Mouse (Mus musculus): ENCODE measurements around the gene Tmem132d. TPM values are rescaled to one million over a fixed set of nuclear protein-coding genes. Genes with fewer than 3 reads are reported as not detected.
A peak's percentile ranks its signal among the peaks of the same experiment; 100 is the strongest.

Gene Tmem132d
- polyA plus RNA-seq, 1 experiment from 2014 or later, result 2.1 TPM

DNA sequence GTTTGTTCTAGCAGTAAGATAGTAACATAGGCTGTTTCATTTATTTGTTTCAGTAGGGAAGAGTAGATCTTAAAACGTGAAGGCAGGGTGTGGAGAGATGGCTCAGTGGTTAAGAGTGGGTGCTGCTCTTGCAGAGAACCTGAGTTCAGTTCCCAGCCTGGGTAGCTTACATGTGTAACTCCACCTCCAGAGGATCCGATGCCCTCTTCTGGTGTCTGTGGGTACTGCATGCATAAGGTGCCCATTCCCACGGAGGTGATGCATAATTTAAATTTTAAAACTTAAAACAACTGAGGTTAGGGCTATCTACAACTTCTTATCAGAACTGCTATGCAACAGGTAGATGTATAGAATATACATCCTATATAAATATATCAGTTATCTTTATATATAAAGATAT is 40.5 kb downstream of the Tmem132d start:
- 85% methylated on average over 3 of the region's 3 CpGs for WGBS
- Histone ChIP-seq H3K27me3 (ENCODE audit: control insufficient read depth, insufficient read depth, low read length) (peaks cover 5% of the 10 kb centered on the region; the same call in 1 of the 2 replicates), H3K4me3 (ENCODE audit: low read depth, low read length) (no peak overlapping the region), H3K36me3 (ENCODE audit: control insufficient read depth, insufficient read depth, low read length) (no peaks in the 10 kb centered on the region), H3K4me2 (ENCODE audit: low read depth) (no peak overlapping the region), H3K27ac (ENCODE audit: low read depth, low read length) (no peak overlapping the region), H3K9me3 (ENCODE audit: control insufficient read depth, low read length) (peaks cover 5% of the 10 kb centered on the region; the same call in 1 of the 2 replicates), H3K4me1 (ENCODE audit: control insufficient read depth, insufficient read depth, low read length) (no peaks in the 10 kb centered on the region), H3K9ac (ENCODE audit: low read length) (no peak overlapping the region)
- DNase-seq (ENCODE audit: low spot score) (no peak), ATAC-seq (ENCODE audit: insufficient read depth, low FRiP score, low TSS enrichment) (no peak)

DNA sequence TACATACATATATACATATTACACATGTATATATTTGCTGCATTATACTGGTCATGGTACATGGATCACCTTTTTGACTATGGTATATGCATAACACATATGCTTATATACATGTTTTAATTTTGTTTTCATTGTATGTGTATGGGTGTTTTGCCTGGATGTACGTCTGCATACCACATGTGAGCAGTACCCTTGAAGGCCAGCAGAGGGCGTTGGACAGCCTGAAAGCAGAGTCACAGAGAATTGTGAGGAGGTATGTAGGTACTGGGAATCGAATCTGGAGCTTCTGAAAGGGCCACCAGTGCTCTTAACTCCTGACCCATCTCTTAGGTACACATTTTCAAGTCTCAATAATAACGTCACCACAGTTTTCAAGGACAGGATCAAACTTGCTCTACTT is 43.2 kb downstream of the Tmem132d start:
- no peak for ATAC-seq (ENCODE audit: insufficient read depth, low FRiP score, low TSS enrichment)
- no peaks in the 10 kb centered on the region for H3K4me1 ChIP-seq (ENCODE audit: control insufficient read depth, insufficient read depth, low read length)
- H3K27ac ChIP-seq (ENCODE audit: low read depth, low read length), result no peak overlapping the region
- H3K4me3 ChIP-seq (ENCODE audit: low read depth, low read length), result no peak overlapping the region
- peaks cover 7% of the 10 kb centered on the region; the same call in 1 of the 2 replicates for H3K27me3 ChIP-seq (ENCODE audit: control insufficient read depth, insufficient read depth, low read length)
- no peaks in the 10 kb centered on the region for H3K36me3 ChIP-seq (ENCODE audit: control insufficient read depth, insufficient read depth, low read length)
- 63% methylated on average over 4 of the region's 4 CpGs for WGBS
- no peaks in the 10 kb centered on the region for H3K9me3 ChIP-seq (ENCODE audit: control insufficient read depth, low read length)
- H3K4me2 ChIP-seq (ENCODE audit: low read depth), result no peak overlapping the region
- peak; percentile 25 for DNase-seq (ENCODE audit: low spot score)
- no peak overlapping the region for H3K9ac ChIP-seq (ENCODE audit: low read length)

DNA sequence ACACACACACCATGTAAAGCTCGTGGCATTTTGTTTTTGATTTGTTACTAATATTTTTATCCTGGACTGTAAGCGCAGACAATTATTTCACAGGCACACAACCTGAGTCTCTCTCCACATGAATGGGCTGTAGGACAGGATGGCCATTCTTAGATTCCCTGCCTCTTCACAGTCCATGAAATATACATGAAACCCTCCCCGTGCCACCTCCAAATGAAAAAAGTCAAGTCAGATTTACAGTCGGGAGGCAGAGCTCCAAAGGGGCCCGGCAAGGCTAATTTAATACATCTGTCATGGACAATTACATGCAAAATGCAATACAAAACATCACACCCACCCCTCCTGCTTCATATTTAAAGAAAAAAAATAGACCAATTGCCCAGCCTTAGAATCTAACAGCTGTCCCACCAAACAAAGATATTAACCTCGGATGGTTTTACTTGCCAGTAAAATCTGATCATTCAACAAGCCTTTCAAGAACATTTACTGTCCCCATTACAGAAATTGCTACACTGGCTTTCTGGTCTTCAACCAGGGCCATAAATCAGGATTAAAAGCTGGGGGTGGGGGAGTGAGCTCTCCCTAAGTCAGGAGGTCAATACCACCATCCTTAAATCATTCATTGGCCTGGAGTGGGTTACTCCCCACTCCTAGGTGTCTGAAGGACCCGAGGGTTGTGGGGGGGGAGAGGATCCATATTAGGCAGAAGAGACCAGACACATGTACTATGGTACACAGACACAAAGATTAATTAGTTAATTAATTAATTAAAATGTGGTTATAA is 44.3 kb downstream of the Tmem132d start:
- Histone ChIP-seq H3K27me3 (ENCODE audit: control insufficient read depth, insufficient read depth, low read length) (peaks cover 7% of the 10 kb centered on the region; the same call in 1 of the 2 replicates), H3K27ac (ENCODE audit: low read depth, low read length) (0 out of 2 replicates have a peak overlapping the region, but pooled peaks have one; percentile 62), H3K9ac (ENCODE audit: low read length) (no peak overlapping the region), H3K4me1 (ENCODE audit: control insufficient read depth, insufficient read depth, low read length) (no peaks in the 10 kb centered on the region), H3K9me3 (ENCODE audit: control insufficient read depth, low read length) (no peaks in the 10 kb centered on the region), H3K4me2 (ENCODE audit: low read depth) (no peak overlapping the region), H3K36me3 (ENCODE audit: control insufficient read depth, insufficient read depth, low read length) (no peaks in the 10 kb centered on the region), H3K4me3 (ENCODE audit: low read depth, low read length) (no peak overlapping the region)
- DNase-seq (ENCODE audit: low spot score) (peak; percentile 45), ATAC-seq (ENCODE audit: insufficient read depth, low FRiP score, low TSS enrichment) (peak; percentile 79)
- WGBS, result 28% methylated on average over 7 of the region's 7 CpGs

DNA sequence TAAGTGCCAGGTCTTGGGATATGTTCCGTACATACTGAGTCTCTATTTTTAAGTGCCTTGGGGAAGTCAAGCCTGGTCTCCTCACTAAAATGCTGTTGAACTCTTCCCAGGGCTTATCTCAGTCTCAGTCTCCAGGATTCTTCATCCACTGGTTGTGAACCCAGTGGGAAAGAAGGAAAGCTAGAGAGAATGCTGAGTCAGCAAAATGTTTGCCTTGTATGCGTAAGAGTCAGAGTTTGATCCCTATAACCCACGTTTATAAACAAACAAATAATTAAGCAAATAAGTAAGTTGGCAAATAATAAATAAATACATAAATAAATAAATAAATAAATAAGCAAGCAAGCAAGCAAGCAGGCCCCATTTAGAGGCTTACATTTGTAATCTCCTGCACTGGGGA is 63.1 kb downstream of the Tmem132d start:
- H3K27me3 ChIP-seq (ENCODE audit: control insufficient read depth, insufficient read depth, low read length), result no peaks in the 10 kb centered on the region
- H3K36me3 ChIP-seq (ENCODE audit: control insufficient read depth, insufficient read depth, low read length), result no peaks in the 10 kb centered on the region
- no peak overlapping the region for H3K4me3 ChIP-seq (ENCODE audit: low read depth, low read length)
- no peak overlapping the region for H3K4me2 ChIP-seq (ENCODE audit: low read depth)
- ATAC-seq (ENCODE audit: insufficient read depth, low FRiP score, low TSS enrichment) (no peak), DNase-seq (ENCODE audit: low spot score) (no peak)
- H3K27ac ChIP-seq (ENCODE audit: low read depth, low read length), result no peak overlapping the region
- H3K9ac ChIP-seq (ENCODE audit: low read length), result no peak overlapping the region
- WGBS, result 87% methylated on average over 3 of the region's 3 CpGs
- H3K9me3 ChIP-seq (ENCODE audit: control insufficient read depth, low read length), result no peaks in the 10 kb centered on the region
- no peaks in the 10 kb centered on the region for H3K4me1 ChIP-seq (ENCODE audit: control insufficient read depth, insufficient read depth, low read length)

DNA sequence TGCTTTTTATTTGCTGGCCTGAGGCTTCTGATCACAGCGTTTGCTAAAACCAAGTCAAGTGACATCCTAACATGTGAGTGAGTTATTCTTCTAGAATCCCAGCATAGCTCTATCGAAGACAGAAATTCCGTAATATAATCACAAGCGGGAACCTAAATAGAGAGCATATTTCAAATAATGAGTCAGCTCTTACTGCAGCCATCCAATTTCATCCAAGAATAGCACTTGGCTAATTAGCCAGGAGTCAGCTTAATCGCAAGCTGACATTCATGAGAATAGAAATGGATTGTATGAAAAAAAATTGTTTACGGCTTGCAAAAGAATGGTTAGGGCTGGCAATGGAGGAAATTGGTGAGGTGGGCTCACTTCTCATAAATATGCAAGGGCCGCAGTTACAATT is 63.8 kb downstream of the Tmem132d start:
- no peaks in the 10 kb centered on the region for H3K27me3 ChIP-seq (ENCODE audit: control insufficient read depth, insufficient read depth, low read length)
- no peaks in the 10 kb centered on the region for H3K36me3 ChIP-seq (ENCODE audit: control insufficient read depth, insufficient read depth, low read length)
- no peaks in the 10 kb centered on the region for H3K9me3 ChIP-seq (ENCODE audit: control insufficient read depth, low read length)
- no peak for ATAC-seq (ENCODE audit: insufficient read depth, low FRiP score, low TSS enrichment)
- H3K4me2 ChIP-seq (ENCODE audit: low read depth), result no peak overlapping the region
- no peak overlapping the region for H3K27ac ChIP-seq (ENCODE audit: low read depth, low read length)
- no peak overlapping the region for H3K4me3 ChIP-seq (ENCODE audit: low read depth, low read length)
- H3K4me1 ChIP-seq (ENCODE audit: control insufficient read depth, insufficient read depth, low read length), result no peaks in the 10 kb centered on the region
- DNase-seq (ENCODE audit: low spot score), result no peak
- 94% methylated on average over 7 of the region's 7 CpGs for WGBS
- H3K9ac ChIP-seq (ENCODE audit: low read length), result no peak overlapping the region

DNA sequence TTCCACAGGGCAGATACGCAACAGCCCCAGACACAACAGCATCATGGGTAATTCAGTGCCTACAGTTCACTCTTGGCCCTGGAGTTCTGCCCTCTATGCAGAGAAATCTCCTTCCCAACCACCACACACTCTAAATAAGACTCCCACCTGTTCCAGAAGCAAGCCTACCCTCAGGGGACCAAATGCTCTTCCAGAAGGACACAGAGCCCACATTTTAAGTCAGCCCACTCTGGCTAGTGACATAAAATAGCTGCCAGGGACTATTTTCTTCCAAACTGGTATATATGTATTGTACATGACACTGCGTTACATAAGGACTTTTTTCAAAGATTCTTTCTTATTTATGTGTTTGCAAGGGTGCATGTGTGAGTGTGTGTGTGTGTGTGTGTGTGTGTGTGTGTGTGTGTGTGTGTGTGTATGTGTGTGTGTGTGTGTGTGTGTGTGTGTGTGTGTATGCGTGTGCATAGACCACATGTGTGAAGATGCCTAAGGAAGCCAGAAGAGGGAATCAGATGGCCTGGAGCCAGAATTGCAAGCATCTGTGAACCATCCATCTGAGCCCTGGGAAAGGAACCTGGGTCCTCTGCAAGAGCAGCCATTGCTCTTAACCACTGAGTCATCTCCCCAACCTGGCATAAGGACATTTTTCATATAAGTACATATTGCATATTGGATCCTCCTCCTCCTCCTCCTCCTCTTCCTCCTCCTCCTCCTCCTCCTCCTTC is 67.5 kb downstream of the Tmem132d start:
- no peak for DNase-seq (ENCODE audit: low spot score)
- 94% methylated on average over 3 of the region's 3 CpGs for WGBS
- no peak for ATAC-seq (ENCODE audit: insufficient read depth, low FRiP score, low TSS enrichment)

DNA sequence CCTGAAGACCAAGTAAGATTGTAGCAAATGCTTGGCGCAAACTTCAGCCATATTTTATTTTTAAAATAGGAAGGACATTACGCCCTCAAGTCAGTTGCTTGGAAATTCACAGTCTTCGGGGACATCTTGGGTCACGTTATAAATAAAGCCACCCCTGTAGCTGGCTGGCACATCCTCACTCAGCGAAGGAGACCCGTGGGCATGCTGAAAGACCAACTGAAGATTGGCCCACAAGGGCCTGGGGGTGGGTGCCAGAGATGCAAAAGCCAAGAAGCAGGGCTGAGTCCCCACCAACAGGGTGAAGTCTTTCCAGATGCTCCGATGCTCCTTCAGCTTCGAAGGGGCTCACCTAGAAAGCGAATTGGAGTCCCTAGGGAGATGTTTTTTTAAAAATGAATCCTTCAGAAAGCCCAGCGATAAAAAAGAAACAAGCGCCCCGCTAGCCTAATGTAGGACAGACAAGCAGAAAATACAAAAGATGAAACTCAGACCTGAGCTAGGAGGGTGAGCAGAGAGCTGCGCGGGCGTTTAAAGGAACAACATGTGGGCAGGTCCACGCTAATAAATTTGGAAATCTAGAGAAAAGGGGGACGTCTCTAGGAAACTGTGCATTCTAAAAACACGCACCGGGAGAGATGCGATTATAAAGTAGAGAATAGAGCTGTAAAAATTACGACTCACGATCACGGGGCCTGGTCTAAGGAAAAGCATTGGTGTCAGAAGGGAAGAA is 71.8 kb downstream of the Tmem132d start:
- DNase-seq (ENCODE audit: low spot score), result no peak
- H3K4me1 ChIP-seq (ENCODE audit: control insufficient read depth, insufficient read depth, low read length), result peaks cover 4% of the 10 kb centered on the region; the same call in 1 of the 2 replicates
- H3K27ac ChIP-seq (ENCODE audit: low read depth, low read length), result no peak overlapping the region
- H3K4me2 ChIP-seq (ENCODE audit: low read depth), result no peak overlapping the region; the same call in 1 of the 2 replicates
- H3K36me3 ChIP-seq (ENCODE audit: control insufficient read depth, insufficient read depth, low read length), result no peaks in the 10 kb centered on the region
- no peak for ATAC-seq (ENCODE audit: insufficient read depth, low FRiP score, low TSS enrichment)
- 51% methylated on average over 23 of the region's 23 CpGs for WGBS
- H3K9ac ChIP-seq (ENCODE audit: low read length), result no peak overlapping the region
- H3K4me3 ChIP-seq (ENCODE audit: low read depth, low read length), result no peak overlapping the region
- no peaks in the 10 kb centered on the region for H3K27me3 ChIP-seq (ENCODE audit: control insufficient read depth, insufficient read depth, low read length)
- H3K9me3 ChIP-seq (ENCODE audit: control insufficient read depth, low read length), result no peaks in the 10 kb centered on the region

More for the DNA sequence above, 67.5 kb downstream of the Tmem132d start:
- no peak overlapping the region for H3K27ac ChIP-seq (ENCODE audit: low read depth, low read length)
- no peak overlapping the region for H3K9ac ChIP-seq (ENCODE audit: low read length)
- no peak overlapping the region for H3K4me3 ChIP-seq (ENCODE audit: low read depth, low read length)
- no peaks in the 10 kb centered on the region for H3K9me3 ChIP-seq (ENCODE audit: control insufficient read depth, low read length)
- H3K27me3 ChIP-seq (ENCODE audit: control insufficient read depth, insufficient read depth, low read length), result no peaks in the 10 kb centered on the region
- H3K36me3 ChIP-seq (ENCODE audit: control insufficient read depth, insufficient read depth, low read length), result no peaks in the 10 kb centered on the region
- no peak overlapping the region for H3K4me2 ChIP-seq (ENCODE audit: low read depth)
- H3K4me1 ChIP-seq (ENCODE audit: control insufficient read depth, insufficient read depth, low read length), result peaks cover 4% of the 10 kb centered on the region; the same call in 1 of the 2 replicates

DNA sequence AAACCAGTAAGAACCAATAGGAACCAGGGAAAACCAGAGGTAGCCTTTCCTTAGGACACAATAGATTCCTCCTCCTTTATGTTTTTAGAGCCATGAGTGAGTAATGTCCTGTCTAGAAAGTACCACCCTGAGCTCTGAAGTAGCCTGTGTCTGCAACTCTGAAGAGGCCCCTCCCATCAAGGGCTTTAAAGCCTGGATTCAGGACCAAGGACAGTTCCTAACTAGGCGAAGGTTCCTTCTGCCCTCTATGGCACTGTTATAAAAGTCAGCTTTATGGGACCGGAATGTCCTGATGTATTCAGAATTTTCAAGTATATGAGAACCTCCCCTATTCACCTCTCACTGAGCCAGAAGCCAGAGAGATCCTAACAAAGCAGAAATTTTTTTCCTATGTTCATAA is 84.0 kb downstream of the Tmem132d start:
- H3K27me3 ChIP-seq (ENCODE audit: control insufficient read depth, insufficient read depth, low read length), result no peaks in the 10 kb centered on the region
- DNase-seq (ENCODE audit: low spot score) (no peak), ATAC-seq (ENCODE audit: insufficient read depth, low FRiP score, low TSS enrichment) (no peak)
- no peaks in the 10 kb centered on the region for H3K9me3 ChIP-seq (ENCODE audit: control insufficient read depth, low read length)
- H3K4me2 ChIP-seq (ENCODE audit: low read depth), result no peak overlapping the region
- H3K4me3 ChIP-seq (ENCODE audit: low read depth, low read length), result no peak overlapping the region
- no peaks in the 10 kb centered on the region for H3K4me1 ChIP-seq (ENCODE audit: control insufficient read depth, insufficient read depth, low read length)
- 37% methylated on average over 2 of the region's 2 CpGs for WGBS
- H3K36me3 ChIP-seq (ENCODE audit: control insufficient read depth, insufficient read depth, low read length), result no peaks in the 10 kb centered on the region
- H3K27ac ChIP-seq (ENCODE audit: low read depth, low read length), result no peak overlapping the region
- no peak overlapping the region for H3K9ac ChIP-seq (ENCODE audit: low read length)

Data from neural tube, embryonic 11.5 days (tissue).